Mouse (Mus musculus): ENCODE measurements around the gene Aspn. TPM values are rescaled to one million over a fixed set of nuclear protein-coding genes. Genes with fewer than 3 reads are reported as not detected.

Aspn gene
- polyA plus RNA-seq, 1 experiment from 2014 or later = 0.51 TPM

GRCm38 (mm10) chr13:49545646-49546045 lies 1.4 kb downstream of the Aspn start:
- Histone ChIP-seq H3K27ac (ENCODE audit: low read depth, low read length) (no peak overlapping the region), H3K36me3 (ENCODE audit: control insufficient read depth, insufficient read depth, low read length) (no peaks in the 10 kb centered on the region), H3K27me3 (ENCODE audit: control insufficient read depth, insufficient read depth, low read length) (no peaks in the 10 kb centered on the region), H3K9me3 (ENCODE audit: control insufficient read depth, low read length) (no peaks in the 10 kb centered on the region), H3K4me3 (ENCODE audit: low read depth, low read length) (no peak overlapping the region), H3K4me2 (ENCODE audit: low read depth, low read length) (no peak overlapping the region), H3K9ac (replicated peaks; ENCODE audit: low read depth, low read length) (no peak overlapping the region), H3K4me1 (ENCODE audit: control insufficient read depth, insufficient read depth, low read length) (no peaks in the 10 kb centered on the region)
- ATAC-seq (ENCODE audit: low read depth) = no peak
- 76% methylated on average over 3 of the region's 3 CpGs for WGBS

- no peak overlapping the region for H3K9ac ChIP-seq (replicated peaks; ENCODE audit: low read depth, low read length)
- H3K4me1 ChIP-seq (ENCODE audit: control insufficient read depth, insufficient read depth, low read length) = no peaks in the 10 kb centered on the region
- whole genome bisulfite sequencing = 83% methylated on average over 1 of the region's 1 CpGs
- no peaks in the 10 kb centered on the region for H3K36me3 ChIP-seq (ENCODE audit: control insufficient read depth, insufficient read depth, low read length)
- no peaks in the 10 kb centered on the region for H3K9me3 ChIP-seq (ENCODE audit: control insufficient read depth, low read length)
- no peak overlapping the region for H3K4me3 ChIP-seq (ENCODE audit: low read depth, low read length)
- no peak overlapping the region for H3K27ac ChIP-seq (ENCODE audit: low read depth, low read length)
- no peaks in the 10 kb centered on the region for H3K27me3 ChIP-seq (ENCODE audit: control insufficient read depth, insufficient read depth, low read length)
- H3K4me2 ChIP-seq (ENCODE audit: low read depth, low read length) = no peak overlapping the region
- ATAC-seq (ENCODE audit: low read depth) = no peak
Observed at GRCm38 (mm10) chr13:49546517-49546916, 2.3 kb downstream of the Aspn start.

GRCm38 (mm10) chr13:49547563-49548150 lies 3.4 kb downstream of the Aspn start:
- 89% methylated on average over 1 of the region's 1 CpGs for WGBS
- Histone ChIP-seq H3K9me3 (ENCODE audit: control insufficient read depth, low read length) (no peaks in the 10 kb centered on the region), H3K27me3 (ENCODE audit: control insufficient read depth, insufficient read depth, low read length) (no peaks in the 10 kb centered on the region), H3K9ac (replicated peaks; ENCODE audit: low read depth, low read length) (no peak overlapping the region), H3K4me3 (ENCODE audit: low read depth, low read length) (no peak overlapping the region), H3K4me2 (ENCODE audit: low read depth, low read length) (no peak overlapping the region), H3K27ac (ENCODE audit: low read depth, low read length) (no peak overlapping the region), H3K4me1 (ENCODE audit: control insufficient read depth, insufficient read depth, low read length) (no peaks in the 10 kb centered on the region), H3K36me3 (ENCODE audit: control insufficient read depth, insufficient read depth, low read length) (no peaks in the 10 kb centered on the region)
- ATAC-seq (ENCODE audit: low read depth) = no peak

- ATAC-seq (ENCODE audit: low read depth) = no peak
- Histone ChIP-seq H3K27me3 (ENCODE audit: control insufficient read depth, insufficient read depth, low read length) (no peaks in the 10 kb centered on the region), H3K36me3 (ENCODE audit: control insufficient read depth, insufficient read depth, low read length) (no peaks in the 10 kb centered on the region), H3K9ac (replicated peaks; ENCODE audit: low read depth, low read length) (no peak overlapping the region), H3K9me3 (ENCODE audit: control insufficient read depth, low read length) (no peaks in the 10 kb centered on the region), H3K4me1 (ENCODE audit: control insufficient read depth, insufficient read depth, low read length) (no peaks in the 10 kb centered on the region), H3K27ac (ENCODE audit: low read depth, low read length) (no peak overlapping the region), H3K4me3 (ENCODE audit: low read depth, low read length) (no peak overlapping the region), H3K4me2 (ENCODE audit: low read depth, low read length) (no peak overlapping the region)
- 96% methylated on average over 3 of the region's 3 CpGs for WGBS
Observed at GRCm38 (mm10) chr13:49549616-49550015, 5.4 kb downstream of the Aspn start.

- H3K4me1 ChIP-seq (ENCODE audit: control insufficient read depth, insufficient read depth, low read length) = no peaks in the 10 kb centered on the region
- H3K36me3 ChIP-seq (ENCODE audit: control insufficient read depth, insufficient read depth, low read length) = no peaks in the 10 kb centered on the region
- no peak overlapping the region for H3K27ac ChIP-seq (ENCODE audit: low read depth, low read length)
- H3K9ac ChIP-seq (replicated peaks; ENCODE audit: low read depth, low read length) = no peak overlapping the region
- H3K9me3 ChIP-seq (ENCODE audit: control insufficient read depth, low read length) = no peaks in the 10 kb centered on the region
- WGBS = 87% methylated on average over 5 of the region's 5 CpGs
- H3K4me2 ChIP-seq (ENCODE audit: low read depth, low read length) = no peak overlapping the region
- no peaks in the 10 kb centered on the region for H3K27me3 ChIP-seq (ENCODE audit: control insufficient read depth, insufficient read depth, low read length)
- H3K4me3 ChIP-seq (ENCODE audit: low read depth, low read length) = no peak overlapping the region
- ATAC-seq (ENCODE audit: low read depth) = no peak
Observed at GRCm38 (mm10) chr13:49554519-49554918, 10.3 kb downstream of the Aspn start.

- 88% methylated on average over 1 of the region's 1 CpGs for WGBS
- H3K27ac ChIP-seq (ENCODE audit: low read depth, low read length) = no peak overlapping the region
- H3K9me3 ChIP-seq (ENCODE audit: control insufficient read depth, low read length) = no peaks in the 10 kb centered on the region
- no peak overlapping the region for H3K4me3 ChIP-seq (ENCODE audit: low read depth, low read length)
- no peaks in the 10 kb centered on the region for H3K4me1 ChIP-seq (ENCODE audit: control insufficient read depth, insufficient read depth, low read length)
- no peaks in the 10 kb centered on the region for H3K27me3 ChIP-seq (ENCODE audit: control insufficient read depth, insufficient read depth, low read length)
- no peak overlapping the region for H3K4me2 ChIP-seq (ENCODE audit: low read depth, low read length)
- H3K36me3 ChIP-seq (ENCODE audit: control insufficient read depth, insufficient read depth, low read length) = no peaks in the 10 kb centered on the region
- ATAC-seq (ENCODE audit: low read depth) = no peak
- no peak overlapping the region for H3K9ac ChIP-seq (replicated peaks; ENCODE audit: low read depth, low read length)
Observed at GRCm38 (mm10) chr13:49556203-49556602, 12.0 kb downstream of the Aspn start.

- Histone ChIP-seq H3K27me3 (ENCODE audit: control insufficient read depth, insufficient read depth, low read length) (no peaks in the 10 kb centered on the region), H3K4me2 (ENCODE audit: low read depth, low read length) (no peak overlapping the region), H3K9me3 (ENCODE audit: control insufficient read depth, low read length) (no peaks in the 10 kb centered on the region), H3K9ac (replicated peaks; ENCODE audit: low read depth, low read length) (no peak overlapping the region), H3K27ac (ENCODE audit: low read depth, low read length) (no peak overlapping the region), H3K4me1 (ENCODE audit: control insufficient read depth, insufficient read depth, low read length) (no peaks in the 10 kb centered on the region), H3K4me3 (ENCODE audit: low read depth, low read length) (no peak overlapping the region), H3K36me3 (ENCODE audit: control insufficient read depth, insufficient read depth, low read length) (no peaks in the 10 kb centered on the region)
- no peak for ATAC-seq (ENCODE audit: low read depth)
- WGBS = 71% methylated on average over 1 of the region's 1 CpGs
Observed at GRCm38 (mm10) chr13:49556924-49557323, 12.7 kb downstream of the Aspn start.

GRCm38 (mm10) chr13:49559185-49559584 lies 14.9 kb downstream of the Aspn start:
- no peaks in the 10 kb centered on the region for H3K4me1 ChIP-seq (ENCODE audit: control insufficient read depth, insufficient read depth, low read length)
- 30% methylated on average over 2 of the region's 2 CpGs for WGBS
- no peaks in the 10 kb centered on the region for H3K36me3 ChIP-seq (ENCODE audit: control insufficient read depth, insufficient read depth, low read length)
- no peaks in the 10 kb centered on the region for H3K27me3 ChIP-seq (ENCODE audit: control insufficient read depth, insufficient read depth, low read length)
- no peak overlapping the region for H3K4me2 ChIP-seq (ENCODE audit: low read depth, low read length)
- no peak overlapping the region for H3K9ac ChIP-seq (replicated peaks; ENCODE audit: low read depth, low read length)
- no peak overlapping the region for H3K4me3 ChIP-seq (ENCODE audit: low read depth, low read length)
- no peaks in the 10 kb centered on the region for H3K9me3 ChIP-seq (ENCODE audit: control insufficient read depth, low read length)
- H3K27ac ChIP-seq (ENCODE audit: low read depth, low read length) = no peak overlapping the region
- ATAC-seq (ENCODE audit: low read depth) = no peak

- no peak overlapping the region for H3K27ac ChIP-seq (ENCODE audit: low read depth, low read length)
- ATAC-seq (ENCODE audit: low read depth) = no peak
- H3K4me1 ChIP-seq (ENCODE audit: control insufficient read depth, insufficient read depth, low read length) = no peaks in the 10 kb centered on the region
- no peaks in the 10 kb centered on the region for H3K27me3 ChIP-seq (ENCODE audit: control insufficient read depth, insufficient read depth, low read length)
- no peak overlapping the region for H3K4me3 ChIP-seq (ENCODE audit: low read depth, low read length)
- 76% methylated on average over 2 of the region's 2 CpGs for WGBS
- no peak overlapping the region for H3K4me2 ChIP-seq (ENCODE audit: low read depth, low read length)
- no peak overlapping the region for H3K9ac ChIP-seq (replicated peaks; ENCODE audit: low read depth, low read length)
- no peaks in the 10 kb centered on the region for H3K9me3 ChIP-seq (ENCODE audit: control insufficient read depth, low read length)
- no peaks in the 10 kb centered on the region for H3K36me3 ChIP-seq (ENCODE audit: control insufficient read depth, insufficient read depth, low read length)
Observed at GRCm38 (mm10) chr13:49560886-49561285, 16.6 kb downstream of the Aspn start.

Measured in neural tube, embryonic 14.5 days (tissue).